Mouse (Mus musculus): ENCODE measurements around the gene Hoxa10. TPM values are rescaled to one million over a fixed set of nuclear protein-coding genes. Genes with fewer than 3 reads are reported as not detected.

The Hoxa10 gene
- polyA plus RNA-seq, 1 experiment from 2014 or later = not detected

DNA sequence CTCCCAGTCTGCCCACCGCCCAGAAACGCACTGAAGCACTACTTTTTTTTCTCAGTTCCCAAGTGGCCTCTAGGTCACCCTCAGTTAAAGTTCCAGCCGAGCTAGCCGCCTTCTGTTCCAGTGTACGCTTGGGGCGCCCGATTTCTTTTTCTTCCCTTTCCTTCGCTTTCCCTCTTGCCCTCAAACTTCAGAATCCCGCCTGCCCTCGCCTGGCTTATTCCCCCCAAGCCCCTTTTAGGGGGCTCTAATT is 37.6 kb downstream of the Hoxa10 start:
- Histone ChIP-seq H3K4me3 (ENCODE audit: low read depth, low read length) (peak overlapping the region; percentile 56), H3K4me2 (replicated peaks; ENCODE audit: low read depth, low read length) (peak overlapping the region; percentile 59), H3K9ac (ENCODE audit: low read depth, low read length) (peak overlapping the region; percentile 77), H3K27ac (ENCODE audit: low read depth, low read length) (peak overlapping the region; percentile 79), H3K27me3 (ENCODE audit: control insufficient read depth, insufficient read depth, low read length) (peaks cover 91% of the 10 kb centered on the region), H3K36me3 (ENCODE audit: control insufficient read depth, insufficient read depth, low read length) (no peaks in the 10 kb centered on the region), H3K9me3 (ENCODE audit: control insufficient read depth, low read length) (no peaks in the 10 kb centered on the region), H3K4me1 (replicated peaks; ENCODE audit: control insufficient read depth, insufficient read depth, low read length) (no peaks in the 10 kb centered on the region)
- 0% methylated on average over 10 of the region's 10 CpGs for WGBS
- ATAC-seq (ENCODE audit: low FRiP score) (0 out of 2 replicates have a peak, but pooled peaks have one; percentile 16), DNase-seq (ENCODE audit: low spot score) (no peak)

DNA sequence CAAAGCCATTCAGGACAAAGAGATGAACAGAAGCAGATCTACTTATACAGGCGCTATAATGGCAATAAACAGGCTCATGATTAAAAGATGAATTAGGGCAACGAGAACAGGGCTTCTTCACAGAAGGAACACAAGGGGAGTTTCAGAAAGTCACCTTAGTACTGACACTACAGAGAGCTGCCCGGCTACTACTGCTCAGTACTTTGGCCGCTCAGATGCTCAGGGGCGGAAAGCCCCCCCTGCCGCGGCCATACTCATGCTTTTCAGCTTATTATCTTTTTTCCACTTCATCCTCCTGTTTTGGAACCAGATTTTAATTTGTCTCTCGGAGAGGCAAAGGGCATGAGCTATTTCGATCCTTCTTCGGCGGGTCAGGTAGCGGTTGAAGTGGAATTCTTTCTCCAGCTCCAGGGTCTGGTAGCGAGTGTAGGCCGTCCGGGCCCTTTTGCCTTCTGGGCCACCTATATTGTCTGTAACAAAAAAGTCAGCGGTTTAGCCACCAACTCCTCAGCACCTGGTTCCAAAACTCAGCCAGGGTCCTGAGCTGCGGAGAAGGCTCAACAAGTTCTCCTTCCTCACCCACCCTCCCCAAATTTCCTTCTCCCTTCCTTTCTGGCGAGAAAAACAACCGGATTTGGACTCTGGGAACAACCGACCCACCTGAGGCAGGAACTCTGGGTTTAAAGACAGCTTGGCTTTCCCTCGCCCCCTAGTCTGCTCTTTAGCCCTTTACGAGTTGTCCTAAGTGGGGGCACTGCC is 38.1 kb downstream of the Hoxa10 start:
- under 1% methylated on average over 22 of the region's 22 CpGs for WGBS
- H3K4me2 ChIP-seq (replicated peaks; ENCODE audit: low read depth, low read length) = peak overlapping the region; percentile 59
- H3K36me3 ChIP-seq (ENCODE audit: control insufficient read depth, insufficient read depth, low read length) = no peaks in the 10 kb centered on the region
- no peaks in the 10 kb centered on the region for H3K9me3 ChIP-seq (ENCODE audit: control insufficient read depth, low read length)
- ATAC-seq (ENCODE audit: low FRiP score) (no peak), DNase-seq (ENCODE audit: low spot score) (peak; percentile 63)
- peak overlapping the region; percentile 77 for H3K9ac ChIP-seq (ENCODE audit: low read depth, low read length)
- peak overlapping the region; percentile 79 for H3K27ac ChIP-seq (ENCODE audit: low read depth, low read length)
- H3K4me3 ChIP-seq (ENCODE audit: low read depth, low read length) = peak overlapping the region; percentile 56
- no peaks in the 10 kb centered on the region for H3K4me1 ChIP-seq (replicated peaks; ENCODE audit: control insufficient read depth, insufficient read depth, low read length)
- peaks cover 90% of the 10 kb centered on the region for H3K27me3 ChIP-seq (ENCODE audit: control insufficient read depth, insufficient read depth, low read length)

GRCm38 (mm10) chr6:52201269-52201668 is 39.4 kb downstream of the Hoxa10 start:
- peak overlapping the region; percentile 56 for H3K4me3 ChIP-seq (ENCODE audit: low read depth, low read length)
- ATAC-seq (ENCODE audit: low FRiP score) (no peak), DNase-seq (ENCODE audit: low spot score) (no peak)
- no peaks in the 10 kb centered on the region for H3K36me3 ChIP-seq (ENCODE audit: control insufficient read depth, insufficient read depth, low read length)
- peaks cover 87% of the 10 kb centered on the region for H3K27me3 ChIP-seq (ENCODE audit: control insufficient read depth, insufficient read depth, low read length)
- no peaks in the 10 kb centered on the region for H3K9me3 ChIP-seq (ENCODE audit: control insufficient read depth, low read length)
- H3K9ac ChIP-seq (ENCODE audit: low read depth, low read length) = no peak overlapping the region; the same call in 1 of the 2 replicates
- H3K4me1 ChIP-seq (replicated peaks; ENCODE audit: control insufficient read depth, insufficient read depth, low read length) = no peaks in the 10 kb centered on the region
- peak overlapping the region; percentile 3; the same call in 1 of the 2 replicates for H3K4me2 ChIP-seq (replicated peaks; ENCODE audit: low read depth, low read length)
- peak overlapping the region; percentile 38 for H3K27ac ChIP-seq (ENCODE audit: low read depth, low read length)
- WGBS = 13% methylated on average over 1 of the region's 1 CpGs

DNA sequence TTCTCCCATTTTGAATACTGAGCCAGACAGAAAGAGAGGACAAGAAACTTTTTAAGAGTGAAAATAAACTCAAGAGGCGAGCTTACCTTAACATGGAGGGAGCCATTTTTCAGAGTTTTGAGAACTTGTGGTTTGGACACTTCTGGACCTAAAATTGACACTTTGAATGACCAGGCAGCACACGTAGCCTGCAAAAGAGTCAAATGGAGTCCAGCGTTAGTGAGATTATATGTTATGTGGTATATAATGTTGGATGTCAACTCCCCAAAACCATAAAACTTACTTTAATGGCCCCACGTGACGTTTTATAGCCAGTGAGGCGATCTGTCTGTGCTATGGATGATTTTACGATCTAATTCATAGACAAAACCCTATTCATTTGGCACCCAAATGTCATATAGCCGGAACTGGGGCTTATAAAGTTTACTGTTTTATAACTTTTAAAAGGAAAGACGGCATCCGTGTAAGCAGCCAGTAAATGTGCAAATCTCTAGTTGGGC is 39.9 kb downstream of the Hoxa10 start:
- 11% methylated on average over 10 of the region's 10 CpGs for WGBS
- Histone ChIP-seq H3K9ac (ENCODE audit: low read depth, low read length) (peak overlapping the region; percentile 46; the same call in 1 of the 2 replicates), H3K9me3 (ENCODE audit: control insufficient read depth, low read length) (no peaks in the 10 kb centered on the region), H3K4me2 (replicated peaks; ENCODE audit: low read depth, low read length) (peak overlapping the region; percentile 22; the same call in 1 of the 2 replicates), H3K4me1 (replicated peaks; ENCODE audit: control insufficient read depth, insufficient read depth, low read length) (no peaks in the 10 kb centered on the region), H3K27me3 (ENCODE audit: control insufficient read depth, insufficient read depth, low read length) (peaks cover 84% of the 10 kb centered on the region), H3K4me3 (ENCODE audit: low read depth, low read length) (peak overlapping the region; percentile 26), H3K27ac (ENCODE audit: low read depth, low read length) (peak overlapping the region; percentile 38), H3K36me3 (ENCODE audit: control insufficient read depth, insufficient read depth, low read length) (no peaks in the 10 kb centered on the region)
- ATAC-seq (ENCODE audit: low FRiP score) (no peak), DNase-seq (ENCODE audit: low spot score) (no peak)

GRCm38 (mm10) chr6:52200073-52200750 is 40.4 kb downstream of the Hoxa10 start:
- ATAC-seq (ENCODE audit: low FRiP score) (no peak), DNase-seq (ENCODE audit: low spot score) (no peak)
- Histone ChIP-seq H3K9me3 (ENCODE audit: control insufficient read depth, low read length) (no peaks in the 10 kb centered on the region), H3K4me2 (replicated peaks; ENCODE audit: low read depth, low read length) (peak overlapping the region; percentile 22), H3K36me3 (ENCODE audit: control insufficient read depth, insufficient read depth, low read length) (no peaks in the 10 kb centered on the region), H3K4me3 (ENCODE audit: low read depth, low read length) (peak overlapping the region; percentile 26), H3K9ac (ENCODE audit: low read depth, low read length) (peak overlapping the region; percentile 46; the same call in 1 of the 2 replicates), H3K4me1 (replicated peaks; ENCODE audit: control insufficient read depth, insufficient read depth, low read length) (no peaks in the 10 kb centered on the region), H3K27ac (ENCODE audit: low read depth, low read length) (peak overlapping the region; percentile 59; the same call in 1 of the 2 replicates), H3K27me3 (ENCODE audit: control insufficient read depth, insufficient read depth, low read length) (peaks cover 81% of the 10 kb centered on the region)
- 1% methylated on average over 30 of the region's 30 CpGs for WGBS

GRCm38 (mm10) chr6:52197271-52197670 is 43.4 kb downstream of the Hoxa10 start:
- 0% methylated on average over 10 of the region's 10 CpGs for WGBS
- Histone ChIP-seq H3K4me2 (replicated peaks; ENCODE audit: low read depth, low read length) (peak overlapping the region; percentile 8; the same call in 1 of the 2 replicates), H3K27me3 (ENCODE audit: control insufficient read depth, insufficient read depth, low read length) (peaks cover 78% of the 10 kb centered on the region), H3K36me3 (ENCODE audit: control insufficient read depth, insufficient read depth, low read length) (no peaks in the 10 kb centered on the region), H3K9me3 (ENCODE audit: control insufficient read depth, low read length) (no peaks in the 10 kb centered on the region), H3K27ac (ENCODE audit: low read depth, low read length) (peak overlapping the region; percentile 42), H3K9ac (ENCODE audit: low read depth, low read length) (no peak overlapping the region), H3K4me1 (replicated peaks; ENCODE audit: control insufficient read depth, insufficient read depth, low read length) (no peaks in the 10 kb centered on the region), H3K4me3 (ENCODE audit: low read depth, low read length) (0 out of 2 replicates have a peak overlapping the region, but pooled peaks have one; percentile 2)
- peak; percentile 71 for DNase-seq (ENCODE audit: low spot score)
- peak; percentile 65; the same call in 1 of the 2 replicates for ATAC-seq (ENCODE audit: low FRiP score)

- 0 out of 2 replicates have a peak overlapping the region, but pooled peaks have one; percentile 2 for H3K4me3 ChIP-seq (ENCODE audit: low read depth, low read length)
- no peaks in the 10 kb centered on the region for H3K4me1 ChIP-seq (replicated peaks; ENCODE audit: control insufficient read depth, insufficient read depth, low read length)
- peaks cover 80% of the 10 kb centered on the region for H3K27me3 ChIP-seq (ENCODE audit: control insufficient read depth, insufficient read depth, low read length)
- H3K9me3 ChIP-seq (ENCODE audit: control insufficient read depth, low read length) = no peaks in the 10 kb centered on the region
- ATAC-seq (ENCODE audit: low FRiP score) (no peak), DNase-seq (ENCODE audit: low spot score) (no peak)
- no peak overlapping the region for H3K9ac ChIP-seq (ENCODE audit: low read depth, low read length)
- no peaks in the 10 kb centered on the region for H3K36me3 ChIP-seq (ENCODE audit: control insufficient read depth, insufficient read depth, low read length)
- WGBS = 1% methylated on average over 9 of the region's 9 CpGs
- peak overlapping the region; percentile 18 for H3K27ac ChIP-seq (ENCODE audit: low read depth, low read length)
- H3K4me2 ChIP-seq (replicated peaks; ENCODE audit: low read depth, low read length) = peak overlapping the region; percentile 8; the same call in 1 of the 2 replicates
These were observed 43.8 kb downstream of the Hoxa10 start for GRCm38 (mm10) chr6:52196811-52197210.

DNA sequence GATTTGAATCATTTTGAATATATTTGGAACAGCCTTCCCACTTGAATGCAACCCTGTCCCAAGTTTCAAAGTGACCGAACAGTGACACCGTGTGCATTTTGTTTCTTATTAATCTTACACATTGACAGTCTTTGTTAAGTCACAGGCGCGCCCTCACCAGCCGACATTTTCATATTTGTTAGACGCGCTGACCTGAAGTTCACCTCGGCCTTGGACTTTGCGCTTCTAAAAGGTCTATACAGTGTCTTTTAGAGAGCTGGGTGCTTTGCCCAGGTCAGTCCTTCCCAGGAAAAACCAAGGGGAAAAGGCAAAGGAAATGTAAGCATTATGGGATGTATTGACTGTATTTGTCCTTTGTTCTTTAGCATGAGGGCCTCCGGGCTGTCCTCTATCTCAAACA is 46.0 kb downstream of the Hoxa10 start:
- Histone ChIP-seq H3K4me3 (ENCODE audit: low read depth, low read length) (0 out of 2 replicates have a peak overlapping the region, but pooled peaks have one; percentile 0), H3K36me3 (ENCODE audit: control insufficient read depth, insufficient read depth, low read length) (no peaks in the 10 kb centered on the region), H3K27ac (ENCODE audit: low read depth, low read length) (peak overlapping the region; percentile 76), H3K9me3 (ENCODE audit: control insufficient read depth, low read length) (no peaks in the 10 kb centered on the region), H3K27me3 (ENCODE audit: control insufficient read depth, insufficient read depth, low read length) (peaks cover 76% of the 10 kb centered on the region), H3K9ac (ENCODE audit: low read depth, low read length) (no peak overlapping the region), H3K4me2 (replicated peaks; ENCODE audit: low read depth, low read length) (no peak overlapping the region), H3K4me1 (replicated peaks; ENCODE audit: control insufficient read depth, insufficient read depth, low read length) (peaks cover 2% of the 10 kb centered on the region; the same call in 1 of the 2 replicates)
- ATAC-seq (ENCODE audit: low FRiP score) = peak; percentile 31
- peak; percentile 73 for DNase-seq (ENCODE audit: low spot score)
- 3% methylated on average over 10 of the region's 10 CpGs for WGBS
